Mouse (Mus musculus): ENCODE measurements around the gene Cenpc1.
A peak's percentile ranks its signal among the peaks of the same experiment; 100 is the strongest.

The Cenpc1 gene

GRCm38 (mm10) chr5:86065101-86065875 is at the start of gene Cenpc1:
Gene Cenpc1 (minus strand): TSS chr5:86065583.
- peak; percentile 96 to 100 for DNase-seq (ENCODE audit: low spot score in 2 of 2)

- no peak for DNase-seq (ENCODE audit: low spot score in 2 of 2)
Observed at GRCm38 (mm10) chr5:86113997-86114396, 48.6 kb upstream of the Cenpc1 start.

GRCm38 (mm10) chr5:86113037-86113436 is 47.7 kb upstream of the Cenpc1 start:
- DNase-seq (ENCODE audit: low spot score in 2 of 2) = no peak

- DNase-seq (ENCODE audit: low spot score in 2 of 2) = no peak
Observed at GRCm38 (mm10) chr5:86111074-86111473, 45.7 kb upstream of the Cenpc1 start.

GRCm38 (mm10) chr5:86106610-86107009 is 41.2 kb upstream of the Cenpc1 start:
- no peak for DNase-seq (ENCODE audit: low spot score in 2 of 2)

GRCm38 (mm10) chr5:86102176-86102575 is 36.8 kb upstream of the Cenpc1 start:
- no peak for DNase-seq (ENCODE audit: low spot score in 2 of 2)

- no peak for DNase-seq (ENCODE audit: low spot score in 2 of 2)
Observed at GRCm38 (mm10) chr5:86100621-86101020, 35.2 kb upstream of the Cenpc1 start.

- DNase-seq (ENCODE audit: low spot score in 2 of 2) = no peak
Observed at GRCm38 (mm10) chr5:86098988-86099387, 33.6 kb upstream of the Cenpc1 start.

- DNase-seq (ENCODE audit: low spot score in 2 of 2) = no peak
Observed at GRCm38 (mm10) chr5:86094754-86095153, 29.4 kb upstream of the Cenpc1 start.

GRCm38 (mm10) chr5:86086751-86087150 is 21.4 kb upstream of the Cenpc1 start:
- peak in 1 of 2 experiments; percentile 23 for DNase-seq (ENCODE audit: low spot score in 2 of 2)

- no peak for DNase-seq (ENCODE audit: low spot score in 2 of 2)
Observed at GRCm38 (mm10) chr5:86084979-86085378, 19.6 kb upstream of the Cenpc1 start.

GRCm38 (mm10) chr5:86083987-86084386 is 18.6 kb upstream of the Cenpc1 start:
- DNase-seq (ENCODE audit: low spot score in 2 of 2) = no peak

- no peak for DNase-seq (ENCODE audit: low spot score in 2 of 2)
Observed at GRCm38 (mm10) chr5:86078720-86079334, 13.4 kb upstream of the Cenpc1 start.

- no peak for DNase-seq (ENCODE audit: low spot score in 2 of 2)
Observed at GRCm38 (mm10) chr5:86072756-86073386, 7.5 kb upstream of the Cenpc1 start.

GRCm38 (mm10) chr5:86071538-86071937 is 6.2 kb upstream of the Cenpc1 start, which contains the start of gene Stap1:
Gene Stap1 (plus strand): TSS chr5:86071746.
- peak; percentile 45 to 49 for DNase-seq (ENCODE audit: low spot score in 2 of 2)

GRCm38 (mm10) chr5:86069121-86069520 is 3.7 kb upstream of the Cenpc1 start:
- no peak for DNase-seq (ENCODE audit: low spot score in 2 of 2)

GRCm38 (mm10) chr5:86068451-86068850 is 3.1 kb upstream of the Cenpc1 start:
- DNase-seq (ENCODE audit: low spot score in 2 of 2) = peak in 1 of 2 experiments; percentile 16

- peak; percentile 88 to 93 for DNase-seq (ENCODE audit: low spot score in 2 of 2)
Observed at GRCm38 (mm10) chr5:86066551-86066929, 1.2 kb upstream of the Cenpc1 start.

GRCm38 (mm10) chr5:86065876-86066550 is 630 bp upstream of the Cenpc1 start:
- no peak for DNase-seq (ENCODE audit: low spot score in 2 of 2)

- DNase-seq (ENCODE audit: low spot score in 2 of 2) = no peak
Observed at GRCm38 (mm10) chr5:86063501-86063900, 1.9 kb downstream of the Cenpc1 start.

GRCm38 (mm10) chr5:86029820-86030219 is 35.6 kb downstream of the Cenpc1 start:
- DNase-seq (ENCODE audit: low spot score in 2 of 2) = no peak
